Mouse (Mus musculus) left cerebral cortex, adult 11 months (tissue): ENCODE measurements around the gene Gm45213.

Experiments
- DNase-seq: peaks from one replicate; pipeline ENCODE4 v3.0.0; 2022; ENCODE audit warnings: low spot score

The Gm45213 gene

GRCm38 (mm10) chr7:66043552-66044459, at the start of gene Gm45213:
Gene Gm45213 (plus strand): TSS chr7:66043602.
- no peak for DNase-seq

GRCm38 (mm10) chr7:66001035-66001754, 42.2 kb upstream of the Gm45213 start:
- DNase-seq: no peak

GRCm38 (mm10) chr7:66001797-66002196, 41.6 kb upstream of the Gm45213 start:
- no peak for DNase-seq

- DNase-seq: no peak
Observed at GRCm38 (mm10) chr7:66003447-66003846, 40.0 kb upstream of the Gm45213 start.

- DNase-seq: no peak
Observed at GRCm38 (mm10) chr7:66003865-66004638, 39.4 kb upstream of the Gm45213 start.

- no peak for DNase-seq
Observed at GRCm38 (mm10) chr7:66005066-66005465, 38.3 kb upstream of the Gm45213 start.

GRCm38 (mm10) chr7:66008161-66008891, 35.1 kb upstream of the Gm45213 start:
- DNase-seq: no peak

- no peak for DNase-seq
Observed at GRCm38 (mm10) chr7:66008892-66009273, 34.5 kb upstream of the Gm45213 start.

GRCm38 (mm10) chr7:66010518-66010917, 32.9 kb upstream of the Gm45213 start:
- no peak for DNase-seq

GRCm38 (mm10) chr7:66027747-66028146, 15.7 kb upstream of the Gm45213 start:
- no peak for DNase-seq

- no peak for DNase-seq
Observed at GRCm38 (mm10) chr7:66028766-66029512, 14.5 kb upstream of the Gm45213 start.

GRCm38 (mm10) chr7:66036809-66037208, 6.6 kb upstream of the Gm45213 start:
- DNase-seq: no peak

GRCm38 (mm10) chr7:66038261-66038660, 5.1 kb upstream of the Gm45213 start:
- DNase-seq: no peak

GRCm38 (mm10) chr7:66038730-66039129, 4.7 kb upstream of the Gm45213 start:
- no peak for DNase-seq

GRCm38 (mm10) chr7:66040026-66040814, 3.2 kb upstream of the Gm45213 start:
- DNase-seq: no peak

- DNase-seq: no peak
Observed at GRCm38 (mm10) chr7:66044617-66045016, 1.2 kb downstream of the Gm45213 start.

- no peak for DNase-seq
Observed at GRCm38 (mm10) chr7:66046921-66047918, 3.8 kb downstream of the Gm45213 start.

- no peak for DNase-seq
Observed at GRCm38 (mm10) chr7:66047975-66048374, 4.6 kb downstream of the Gm45213 start.
